Mouse (Mus musculus) Patski (cell line): ENCODE results near the gene Col23a1. TPM values are rescaled to one million over a fixed set of nuclear protein-coding genes. Genes with fewer than 3 reads are reported as not detected.

Experiments
- ATAC-seq: fragments of 100-300 bp; one replicate; pipeline ENCODE4 v1.8.0; 2021
- CTCF ChIA-PET: fragments of 350-600 bp; sonication (Branson Sonifier 250); formaldehyde crosslinking; loops from one replicate; lab custom pipeline; 2022; ENCODE audit warnings: inconsistent platforms; lab: Charles Lee
- POLR2A ChIA-PET: fragments of 350-600 bp; sonication (Branson Sonifier 250); formaldehyde crosslinking; loops from one replicate; lab custom pipeline; 2022; ENCODE audit warnings: antibody characterized with exemption, inconsistent platforms; lab: Charles Lee
- DNase-seq: peaks from one replicate; pipeline ENCODE4 v3.0.0-alpha.2; 2011; ENCODE audit warnings: low read depth, low spot score
- H3K27me3 ChIP-seq: fragments of 371-371 bp; one replicate; pipeline ENCODE4 v1.5.1; 2021
- CTCF ChIP-seq: fragments of 100-300 bp; IDR thresholded peaks from one replicate; pipeline ENCODE4 v1.5.1; 2021
- in situ Hi-C: fragments of 300-500 bp; cut with MboI; formaldehyde crosslinking; loops from 3 replicates; pipeline ENCODE4 v1.11.1; 2018; ENCODE audit warnings: low pct_unique_long_range_greater_than_20kb, mixed read lengths
- polyA plus RNA-seq: library from polyadenylated mRNA; unstranded; gene quantifications from one replicate; pipeline ENCODE4 v1.2.3, GENCODE M21; 2021

Gene Col23a1
- polyA plus RNA-seq, 1 experiment from 2014 or later: 3.5 TPM

GRCm38 (mm10) chr11:51577587-51577986, 287.9 kb downstream of the Col23a1 start:
- TF ChIP-seq CTCF: no peak
- ATAC-seq: no peak
- in situ Hi-C loops: no loop called here
- no peaks in the 10 kb centered on the region for H3K27me3 ChIP-seq
- DNase-seq: no peak
- CTCF ChIA-PET: interaction anchor here (1.6 kb wide), 1 partner anchor 20 kb away, joined by 4 read pairs; no protein-coding TSS in a partner anchor
- POLR2A ChIA-PET: no interaction called here

- DNase-seq: no peak
- no peaks in the 10 kb centered on the region for H3K27me3 ChIP-seq
- in situ Hi-C loops: no loop called here
- no peak for TF ChIP-seq CTCF
- ATAC-seq: no peak
- POLR2A ChIA-PET: interaction anchor here (0.5 kb wide), 1 partner anchor 847 kb away, joined by 3 read pairs; no protein-coding TSS in a partner anchor
- CTCF ChIA-PET: interaction anchor here (1.5 kb wide), 1 partner anchor 11 kb away, joined by 4 read pairs; no protein-coding TSS in a partner anchor
Observed at GRCm38 (mm10) chr11:51579024-51579423, 289.3 kb downstream of the Col23a1 start.

- in situ Hi-C loops: loop anchor here (5.0 kb wide), 1 partner anchor 40 kb away; no protein-coding TSS in a partner anchor
- ChIA-PET POLR2A (interaction anchor here (0.7 to 1.3 kb wide), 4 partner anchors 24 to 48 kb away, joined by 3 to 6 read pairs (median 4); partner anchors contain the start of gene Hnrnpab), CTCF (interaction anchor here (1.1 to 8.0 kb wide), 7 partner anchors 15 to 46 kb away, joined by 3 to 72 read pairs (median 4); no protein-coding TSS in a partner anchor)
- peak; percentile 81 for TF ChIP-seq CTCF
- no peaks in the 10 kb centered on the region for H3K27me3 ChIP-seq
- DNase-seq (no peak), ATAC-seq (peak; percentile 44)
Observed at GRCm38 (mm10) chr11:51582713-51583112, 293.0 kb downstream of the Col23a1 start.

GRCm38 (mm10) chr11:51584057-51584430, 294.3 kb downstream of the Col23a1 start:
- ATAC-seq (peak; percentile 1), DNase-seq (no peak)
- H3K27me3 ChIP-seq: no peaks in the 10 kb centered on the region
- ChIA-PET CTCF (interaction anchor here (1.0 to 8.0 kb wide), 5 partner anchors 13 to 50 kb away, joined by 4 to 72 read pairs (median 4); no protein-coding TSS in a partner anchor), POLR2A (interaction anchor here (0.6 to 1.3 kb wide), 2 partner anchors 21 to 49 kb away, joined by 4 to 5 read pairs; no protein-coding TSS in a partner anchor)
- in situ Hi-C loops: loop anchor here (5.0 kb wide), 1 partner anchor 42 kb away; no protein-coding TSS in a partner anchor
- no peak for TF ChIP-seq CTCF

- POLR2A ChIA-PET: interaction anchor here (0.6 to 1.3 kb wide), 5 partner anchors 16 to 130 kb away, joined by 3 to 6 read pairs (median 4); partner anchors contain the start of gene Hnrnpab
- ATAC-seq (peak; percentile 80), DNase-seq (peak; percentile 73)
- CTCF ChIA-PET: interaction anchor here (0.8 to 8.0 kb wide), 8 partner anchors 9 to 51 kb away, joined by 3 to 72 read pairs (median 4); no protein-coding TSS in a partner anchor
- in situ Hi-C loops: loop anchor here (5.0 kb wide), 1 partner anchor 42 kb away; no protein-coding TSS in a partner anchor
- H3K27me3 ChIP-seq: no peaks in the 10 kb centered on the region
- no peak for TF ChIP-seq CTCF
Observed at GRCm38 (mm10) chr11:51584431-51585248, 294.9 kb downstream of the Col23a1 start, which contains the start of gene Phykpl. Phykpl (plus strand) TSS chr11:51584757.

GRCm38 (mm10) chr11:51585608-51586252, 296.0 kb downstream of the Col23a1 start:
- H3K27me3 ChIP-seq: no peaks in the 10 kb centered on the region
- ChIA-PET POLR2A (interaction anchor here (0.9 to 1.3 kb wide), 3 partner anchors 15 to 17 kb away, joined by 3 to 6 read pairs (median 3); no protein-coding TSS in a partner anchor), CTCF (interaction anchor here (0.8 to 8.0 kb wide), 5 partner anchors 8 to 44 kb away, joined by 3 to 72 read pairs (median 5); no protein-coding TSS in a partner anchor)
- in situ Hi-C loops: no loop called here
- TF ChIP-seq CTCF: no peak
- ATAC-seq: no peak
- no peak for DNase-seq

- ChIA-PET POLR2A (interaction anchor here (0.6 to 0.9 kb wide), 2 partner anchors 16 to 667 kb away, joined by 3 read pairs; no protein-coding TSS in a partner anchor), CTCF (interaction anchor here (0.8 to 8.0 kb wide), 4 partner anchors 11 to 45 kb away, joined by 3 to 72 read pairs (median 4); no protein-coding TSS in a partner anchor)
- TF ChIP-seq CTCF: no peak
- no peaks in the 10 kb centered on the region for H3K27me3 ChIP-seq
- DNase-seq: no peak
- in situ Hi-C loops: no loop called here
- no peak for ATAC-seq
Observed at GRCm38 (mm10) chr11:51586411-51586810, 296.7 kb downstream of the Col23a1 start.

- in situ Hi-C loops: no loop called here
- ChIA-PET CTCF (interaction anchor here (0.7 to 8.0 kb wide), 6 partner anchors 10 to 45 kb away, joined by 3 to 72 read pairs (median 4); no protein-coding TSS in a partner anchor), POLR2A (interaction anchor here (1.2 kb wide), 1 partner anchor 20 kb away, joined by 5 read pairs; the partner anchor contains the start of gene Hnrnpab)
- DNase-seq (no peak), ATAC-seq (no peak)
- no peak for TF ChIP-seq CTCF
- no peaks in the 10 kb centered on the region for H3K27me3 ChIP-seq
Observed at GRCm38 (mm10) chr11:51587059-51587458, 297.3 kb downstream of the Col23a1 start.

- ChIA-PET POLR2A (no interaction called here), CTCF (no interaction called here)
- in situ Hi-C loops: no loop called here
- DNase-seq (no peak), ATAC-seq (no peak)
- H3K27me3 ChIP-seq: no peaks in the 10 kb centered on the region
- TF ChIP-seq CTCF: no peak
Observed at GRCm38 (mm10) chr11:51588833-51589232, 299.1 kb downstream of the Col23a1 start.

- DNase-seq (no peak), ATAC-seq (no peak)
- H3K27me3 ChIP-seq: no peaks in the 10 kb centered on the region
- TF ChIP-seq CTCF: no peak
- POLR2A ChIA-PET: interaction anchor here (0.6 kb wide), 1 partner anchor 12 kb away, joined by 3 read pairs; no protein-coding TSS in a partner anchor
- CTCF ChIA-PET: interaction anchor here (1.3 kb wide), 1 partner anchor 50 kb away, joined by 5 read pairs; no protein-coding TSS in a partner anchor
- in situ Hi-C loops: no loop called here
Observed at GRCm38 (mm10) chr11:51590002-51590401, 300.3 kb downstream of the Col23a1 start.
